Mouse (Mus musculus) liver, embryonic 16.5 days (tissue): ENCODE results near the gene Dlgap1. TPM values are rescaled to one million over a fixed set of nuclear protein-coding genes. Genes with fewer than 3 reads are reported as not detected.

Source experiments
- ATAC-seq: fragments of 200-750 bp; cut with Nextera tagmentation; 2 replicates; pipeline ENCODE4 v1.8.0; 2017; ENCODE audit warnings: low read depth, mild to moderate bottlenecking, moderate number of reproducible peaks, moderate library complexity
- H3K27ac ChIP-seq: fragments of 300-500 bp; sonication (generic); 2 replicates; pipeline ENCODE4 v1.5.1; 2014; ENCODE audit warnings: mild to moderate bottlenecking, low read length
- H3K27me3 ChIP-seq: fragments of 300-500 bp; sonication (generic); 2 replicates; pipeline ENCODE4 v1.6.1; 2014; ENCODE audit warnings: low read depth, low read length, mixed read lengths; ENCODE audit not compliant: control insufficient read depth, insufficient read depth
- H3K36me3 ChIP-seq: fragments of 300-500 bp; sonication (generic); 2 replicates; pipeline ENCODE4 v1.6.1; 2014; ENCODE audit warnings: mild to moderate bottlenecking; ENCODE audit not compliant: control insufficient read depth, insufficient read depth
- H3K4me1 ChIP-seq: fragments of 300-500 bp; sonication (generic); 2 replicates; pipeline ENCODE4 v1.6.1; 2014; ENCODE audit warnings: low read depth, low read length, mixed read lengths; ENCODE audit not compliant: control insufficient read depth
- H3K4me2 ChIP-seq: fragments of 300-500 bp; sonication (generic); 2 replicates; pipeline ENCODE4 v1.6.1; 2014; ENCODE audit warnings: low read depth, low read length, mixed read lengths
- H3K4me3 ChIP-seq: fragments of 300-500 bp; sonication (generic); 2 replicates; pipeline ENCODE4 v1.5.1; 2014; ENCODE audit warnings: low read depth, mild to moderate bottlenecking, low read length
- H3K9ac ChIP-seq: fragments of 300-500 bp; sonication (generic); 2 replicates; pipeline ENCODE4 v1.6.1; 2014; ENCODE audit warnings: low read depth, low read length
- H3K9me3 ChIP-seq: fragments of 300-500 bp; sonication (generic); replicated peaks from 2 replicates; pipeline ENCODE4 v1.6.1; 2016; ENCODE audit warnings: low read length; ENCODE audit not compliant: control insufficient read depth
- WGBS: fragments of 180-500 bp; shearing (Covaris S2); extraction: QIAGEN DNeasy Blood & Tissue Kit; methylation state at CpG from one replicate; pipeline ENCODE4 v1.1.7; 2014; ENCODE audit not compliant: insufficient replicate concordance; 5-methylcytosine and 5-hydroxymethylcytosine counted together
- polyA plus RNA-seq: library from polyadenylated mRNA; unstranded; fragments of >200 nt; fragmentation: Nextera tagmentation; extraction: Ambion mirVana; gene quantifications from 2 replicates; pipeline ENCODE4 v1.2.1, GENCODE M21; 2015

Gene Dlgap1
- polyA plus RNA-seq, 1 experiment from 2014 or later: 0.09 TPM

GRCm38 (mm10) chr17:70305021-70305420 is 336.1 kb downstream of the Dlgap1 start:
- no peak for ATAC-seq
- H3K36me3 ChIP-seq: no peaks in the 10 kb centered on the region

GRCm38 (mm10) chr17:70307418-70308176 is 338.7 kb downstream of the Dlgap1 start:
- no peak for ATAC-seq
- Histone ChIP-seq H3K9me3 (no peaks in the 10 kb centered on the region), H3K36me3 (no peaks in the 10 kb centered on the region), H3K9ac (no peak overlapping the region), H3K4me3 (no peak overlapping the region), H3K27ac (no peak overlapping the region), H3K4me1 (no peaks in the 10 kb centered on the region), H3K27me3 (no peaks in the 10 kb centered on the region), H3K4me2 (no peak overlapping the region)
- 70% methylated on average over 11 of the region's 11 CpGs for WGBS

More at GRCm38 (mm10) chr17:70305021-70305420, 336.1 kb downstream of the Dlgap1 start:
- H3K27ac ChIP-seq: no peak overlapping the region
- H3K9me3 ChIP-seq: no peaks in the 10 kb centered on the region
- no peak overlapping the region for H3K4me3 ChIP-seq
- 66% methylated on average over 5 of the region's 5 CpGs for WGBS
- no peak overlapping the region for H3K4me2 ChIP-seq
- H3K4me1 ChIP-seq: no peaks in the 10 kb centered on the region
- H3K9ac ChIP-seq: no peak overlapping the region
- H3K27me3 ChIP-seq: no peaks in the 10 kb centered on the region

GRCm38 (mm10) chr17:70308364-70309231 is 339.7 kb downstream of the Dlgap1 start:
- Histone ChIP-seq H3K9ac (no peak overlapping the region), H3K27ac (no peak overlapping the region), H3K4me3 (no peak overlapping the region), H3K4me2 (no peak overlapping the region), H3K4me1 (no peaks in the 10 kb centered on the region), H3K36me3 (no peaks in the 10 kb centered on the region), H3K27me3 (no peaks in the 10 kb centered on the region), H3K9me3 (no peaks in the 10 kb centered on the region)
- 71% methylated on average over 22 of the region's 22 CpGs for WGBS
- ATAC-seq: no peak

GRCm38 (mm10) chr17:70316327-70316726 is 347.5 kb downstream of the Dlgap1 start:
- H3K36me3 ChIP-seq: no peaks in the 10 kb centered on the region
- no peak overlapping the region for H3K9ac ChIP-seq
- H3K4me2 ChIP-seq: no peak overlapping the region
- H3K4me3 ChIP-seq: no peak overlapping the region
- no peaks in the 10 kb centered on the region for H3K4me1 ChIP-seq
- no peak overlapping the region for H3K27ac ChIP-seq
- WGBS: 52% methylated on average over 5 of the region's 5 CpGs
- no peak for ATAC-seq
- no peaks in the 10 kb centered on the region; the same call in 1 of the 2 replicates for H3K9me3 ChIP-seq
- H3K27me3 ChIP-seq: no peaks in the 10 kb centered on the region

- Histone ChIP-seq H3K4me1 (no peaks in the 10 kb centered on the region), H3K9me3 (no peaks in the 10 kb centered on the region; the same call in 1 of the 2 replicates), H3K27ac (no peak overlapping the region), H3K9ac (no peak overlapping the region), H3K4me3 (no peak overlapping the region), H3K36me3 (no peaks in the 10 kb centered on the region), H3K4me2 (no peak overlapping the region), H3K27me3 (no peaks in the 10 kb centered on the region)
- no peak for ATAC-seq
- WGBS: 56% methylated on average over 7 of the region's 7 CpGs
Measured at GRCm38 (mm10) chr17:70317779-70318178, 348.9 kb downstream of the Dlgap1 start.

- no peaks in the 10 kb centered on the region; the same call in 1 of the 2 replicates for H3K9me3 ChIP-seq
- no peak overlapping the region for H3K4me2 ChIP-seq
- no peak overlapping the region for H3K4me3 ChIP-seq
- no peaks in the 10 kb centered on the region for H3K27me3 ChIP-seq
- H3K27ac ChIP-seq: no peak overlapping the region
- ATAC-seq: no peak
- no peaks in the 10 kb centered on the region for H3K4me1 ChIP-seq
- no peak overlapping the region for H3K9ac ChIP-seq
- WGBS: 55% methylated on average over 6 of the region's 6 CpGs
- no peaks in the 10 kb centered on the region for H3K36me3 ChIP-seq
Measured at GRCm38 (mm10) chr17:70321976-70322375, 353.1 kb downstream of the Dlgap1 start.

- Histone ChIP-seq H3K9me3 (no peaks in the 10 kb centered on the region), H3K4me1 (no peaks in the 10 kb centered on the region), H3K4me3 (no peak overlapping the region), H3K4me2 (no peak overlapping the region), H3K36me3 (no peaks in the 10 kb centered on the region), H3K27me3 (no peaks in the 10 kb centered on the region), H3K9ac (no peak overlapping the region), H3K27ac (no peak overlapping the region)
- 63% methylated on average over 6 of the region's 6 CpGs for WGBS
- ATAC-seq: no peak
Measured at GRCm38 (mm10) chr17:70333440-70333839, 364.6 kb downstream of the Dlgap1 start.

GRCm38 (mm10) chr17:70334171-70334570 is 365.3 kb downstream of the Dlgap1 start:
- Histone ChIP-seq H3K27ac (no peak overlapping the region), H3K4me2 (no peak overlapping the region), H3K27me3 (no peaks in the 10 kb centered on the region), H3K4me3 (no peak overlapping the region), H3K36me3 (no peaks in the 10 kb centered on the region), H3K9ac (no peak overlapping the region), H3K4me1 (no peaks in the 10 kb centered on the region), H3K9me3 (no peaks in the 10 kb centered on the region)
- ATAC-seq: no peak
- WGBS: 40% methylated on average over 3 of the region's 3 CpGs

GRCm38 (mm10) chr17:70339821-70340220 is 370.9 kb downstream of the Dlgap1 start:
- no peak for ATAC-seq
- no peaks in the 10 kb centered on the region for H3K9me3 ChIP-seq
- H3K4me2 ChIP-seq: no peak overlapping the region
- H3K27me3 ChIP-seq: no peaks in the 10 kb centered on the region
- H3K27ac ChIP-seq: no peak overlapping the region
- no peaks in the 10 kb centered on the region for H3K36me3 ChIP-seq
- no peak overlapping the region for H3K9ac ChIP-seq
- H3K4me1 ChIP-seq: no peaks in the 10 kb centered on the region
- WGBS: 65% methylated on average over 7 of the region's 7 CpGs
- no peak overlapping the region for H3K4me3 ChIP-seq
